Mouse (Mus musculus) hindlimb bud, embryonic 11.5 days (tissue): ENCODE results near the gene Lcp1.
A peak's percentile ranks its signal among the peaks of the same experiment; 100 is the strongest.

Experiments used
- DNase-seq: peaks from one replicate; pipeline ENCODE4 v3.0.0-alpha.2; 2012; ENCODE audit warnings: low read depth, low spot score; ENCODE audit errors: extremely low spot score

The Lcp1 gene

GRCm38 (mm10) chr14:75176425-75177045 is 45.6 kb downstream of the Lcp1 start:
- no peak for DNase-seq

DNA sequence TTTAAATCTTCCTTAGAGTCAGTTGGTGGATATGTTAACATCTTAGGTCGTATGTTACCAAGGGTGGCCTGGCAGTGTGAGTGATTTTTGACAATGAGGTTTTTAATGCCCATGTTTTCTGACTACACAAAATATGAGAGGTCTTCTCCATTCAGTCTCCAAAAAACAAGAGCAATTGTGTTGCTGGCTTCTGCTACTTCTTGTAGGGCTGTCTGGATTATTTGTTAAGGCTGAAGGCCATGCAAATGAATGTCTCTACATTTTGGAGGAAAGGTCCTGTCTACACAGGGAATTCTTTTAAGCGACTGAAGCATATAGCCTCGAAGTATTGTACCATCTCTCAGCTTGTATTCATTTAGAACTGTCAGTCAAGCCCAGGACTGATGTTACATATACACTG is 46.5 kb downstream of the Lcp1 start:
- no peak for DNase-seq

- DNase-seq, result no peak
These were observed 47.5 kb downstream of the Lcp1 start for GRCm38 (mm10) chr14:75178384-75178793.

DNA sequence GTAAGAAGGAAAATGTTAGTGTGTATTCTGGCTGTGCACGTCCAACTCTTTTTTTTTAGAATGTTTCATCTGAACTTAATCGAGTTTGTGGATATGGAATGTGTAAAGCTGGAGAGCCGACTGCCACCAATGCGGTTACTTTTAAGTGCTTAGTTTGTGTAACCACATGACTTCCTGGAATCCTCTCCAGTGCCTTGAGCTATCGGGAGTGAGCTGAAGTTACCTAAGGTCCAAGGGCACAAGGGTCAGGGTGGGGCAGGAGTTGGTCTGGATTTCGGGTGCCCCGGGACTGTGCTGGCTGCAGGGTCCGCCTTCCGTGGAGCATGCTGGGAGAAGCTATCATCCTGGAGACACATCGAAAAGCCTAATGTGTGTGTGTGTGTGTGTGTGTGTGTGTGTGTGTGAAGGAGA is 47.9 kb downstream of the Lcp1 start:
- DNase-seq, result no peak

DNA sequence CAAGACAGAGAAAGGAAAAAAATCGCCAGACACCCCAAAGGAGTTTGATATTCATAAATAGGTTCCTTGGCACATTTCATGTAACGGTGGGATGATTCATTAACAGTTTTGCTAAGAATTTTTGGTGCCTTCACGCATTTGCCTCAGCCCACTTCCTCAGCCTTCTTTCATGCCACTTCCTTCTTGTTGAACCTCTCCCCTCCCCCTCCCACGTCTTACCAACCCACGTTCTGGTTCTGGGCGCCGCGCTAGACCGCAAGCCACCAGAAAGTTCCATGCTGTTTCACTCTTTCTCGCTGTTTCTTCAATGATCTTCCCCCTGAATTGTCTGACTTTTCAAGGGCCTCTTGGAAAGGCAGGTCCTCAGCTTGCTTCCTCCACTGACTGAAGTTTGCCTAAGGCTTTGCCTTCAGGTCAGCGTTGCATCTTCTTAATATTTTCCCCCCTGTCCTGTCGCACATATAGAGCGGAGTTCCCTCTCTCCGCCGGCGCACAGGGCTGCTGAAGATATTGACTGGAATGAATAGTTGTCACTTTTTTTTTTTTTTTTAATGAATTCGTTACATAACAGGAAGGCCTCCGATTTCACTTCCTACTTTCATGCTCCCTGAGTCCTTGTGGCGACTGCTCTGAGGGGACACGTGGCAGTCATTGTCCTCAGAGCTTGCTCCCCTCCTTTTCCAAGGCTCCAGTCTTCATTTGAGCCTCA is 48.5 kb downstream of the Lcp1 start:
- DNase-seq, result no peak

- no peak for DNase-seq
These were observed 49.7 kb downstream of the Lcp1 start for GRCm38 (mm10) chr14:75180551-75180978.

DNA sequence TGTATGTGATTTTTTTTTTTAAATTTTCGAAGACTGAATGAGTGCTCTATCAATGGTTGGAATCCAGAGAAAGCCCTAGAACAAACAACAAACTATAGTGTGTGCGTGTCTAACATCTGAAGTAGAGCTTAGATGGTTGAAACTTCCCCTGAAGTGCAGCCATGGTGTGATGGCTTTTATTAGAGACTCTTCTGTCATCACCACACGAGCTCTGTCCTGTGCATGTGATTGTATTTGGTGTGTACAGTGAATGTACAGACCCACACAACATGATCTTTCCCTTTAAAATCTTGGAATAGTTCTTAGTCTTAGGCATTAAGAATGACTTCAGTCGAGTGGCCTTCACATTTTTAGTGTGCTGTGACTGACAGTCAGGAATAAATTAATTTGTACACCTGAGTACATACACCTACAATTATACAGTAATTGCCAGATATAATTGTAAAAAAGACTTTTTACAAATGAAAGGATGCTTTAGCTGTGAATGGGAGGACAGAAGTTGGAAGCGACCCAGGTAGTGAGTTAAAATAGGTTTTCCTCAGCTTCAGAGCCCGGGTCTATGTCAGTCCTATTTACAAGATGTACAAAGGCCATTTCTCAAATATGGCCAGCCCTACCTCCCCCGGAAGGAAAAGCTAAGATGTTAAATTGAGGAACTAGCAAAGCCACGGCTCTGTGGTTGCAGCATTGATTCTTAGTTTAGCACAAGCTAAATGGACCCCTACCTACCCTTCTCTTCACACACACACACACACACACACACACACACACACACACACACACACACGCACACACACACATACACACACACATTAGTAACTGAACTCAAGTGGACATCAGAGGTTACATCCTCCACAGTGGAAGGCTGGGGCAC is 50.4 kb downstream of the Lcp1 start:
- DNase-seq, result no peak

- no peak for DNase-seq
These were observed 51.5 kb downstream of the Lcp1 start for GRCm38 (mm10) chr14:75182378-75182777.

DNA sequence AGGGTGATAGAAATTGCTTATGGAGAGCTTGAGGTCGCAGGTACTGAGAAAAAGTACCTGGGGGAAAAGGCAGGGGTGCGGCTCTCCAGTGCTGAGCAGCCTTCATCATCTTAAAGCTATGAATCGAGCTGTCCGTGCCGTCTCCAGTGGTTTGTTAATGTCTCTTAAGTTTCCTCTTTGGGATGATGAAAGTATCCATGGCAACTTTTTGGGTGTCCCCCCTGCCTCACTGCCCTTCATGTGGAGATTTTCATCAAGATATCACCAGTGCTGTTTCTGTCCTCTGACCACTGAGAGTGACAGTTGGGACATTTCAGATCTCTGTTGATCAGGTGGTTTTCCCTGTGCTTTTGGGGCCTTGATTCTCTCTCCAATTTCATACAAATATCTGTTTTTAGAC is 51.9 kb downstream of the Lcp1 start:
- DNase-seq, result no peak

DNA sequence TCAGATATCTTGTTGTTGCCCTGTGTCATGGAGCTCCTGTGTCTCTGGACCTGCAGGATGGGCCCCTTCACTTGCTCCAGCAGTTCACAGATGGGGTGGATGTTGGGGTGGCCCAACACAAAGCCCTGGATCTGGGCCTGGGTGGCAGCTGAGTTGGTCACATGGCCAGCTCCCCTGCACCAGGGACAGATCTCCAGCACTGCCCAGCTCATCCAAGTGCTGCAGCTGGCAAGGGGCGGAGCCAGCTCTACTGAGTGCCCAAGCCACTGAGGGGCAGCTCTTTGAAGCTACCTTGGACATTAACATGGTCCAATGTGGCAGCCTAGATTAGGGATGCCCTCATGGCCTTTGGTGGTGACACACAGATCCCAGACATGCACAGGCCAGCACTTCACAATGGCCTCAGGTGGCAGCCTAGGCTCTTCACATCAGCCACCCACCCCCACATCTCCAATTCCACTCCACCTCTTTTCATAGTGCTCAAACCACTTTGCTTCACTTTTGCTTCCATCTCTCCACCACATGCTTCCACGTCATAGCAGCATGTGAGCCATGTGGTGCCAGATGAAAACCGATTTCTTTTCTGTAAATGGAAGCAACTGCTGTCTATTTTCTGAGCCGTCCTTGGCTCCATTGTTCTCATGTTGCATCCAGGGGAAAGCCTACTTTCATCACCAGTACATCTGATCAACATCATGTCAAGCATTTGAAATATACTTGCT is 53.3 kb downstream of the Lcp1 start:
- no peak for DNase-seq

DNA sequence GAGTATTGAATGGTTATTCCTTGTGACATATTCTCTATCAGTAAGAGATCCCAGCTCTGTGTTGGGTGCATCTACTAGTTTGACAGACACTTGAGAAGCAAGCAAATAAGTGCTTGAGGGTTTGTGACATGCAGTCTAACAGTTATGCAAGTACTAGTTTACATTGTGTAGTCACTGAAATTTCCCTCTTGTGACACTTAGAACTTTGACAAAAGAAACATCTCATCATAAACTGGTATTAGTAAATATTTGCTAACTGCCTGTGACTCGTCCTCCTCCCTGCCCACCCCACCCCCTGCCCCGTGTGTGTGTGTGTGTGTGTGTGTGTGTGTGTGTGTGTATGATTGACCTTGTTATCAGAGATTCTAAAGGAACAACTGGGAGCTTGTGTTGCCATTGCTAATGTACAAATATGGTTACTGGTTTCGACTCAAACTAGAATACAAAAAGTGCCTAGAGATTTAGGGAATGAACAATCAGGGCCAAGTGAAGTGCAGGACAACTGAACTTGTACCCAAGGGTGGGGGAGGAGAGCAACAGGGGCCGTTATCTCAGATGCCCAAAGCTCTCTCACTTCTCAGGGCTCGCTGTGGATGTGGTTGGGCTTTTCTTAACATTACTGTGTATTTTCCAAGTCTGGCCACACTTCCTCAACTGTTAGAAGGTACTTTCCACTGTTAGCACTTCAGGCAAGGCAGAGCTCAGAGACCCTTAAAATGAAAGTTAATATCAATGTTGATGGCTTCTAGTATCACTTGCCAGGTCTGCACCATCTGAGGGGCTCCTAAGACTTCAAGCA is 55.1 kb downstream of the Lcp1 start:
- no peak for DNase-seq

- DNase-seq, result no peak
These were observed 56.0 kb downstream of the Lcp1 start for GRCm38 (mm10) chr14:75186858-75187415.

DNA sequence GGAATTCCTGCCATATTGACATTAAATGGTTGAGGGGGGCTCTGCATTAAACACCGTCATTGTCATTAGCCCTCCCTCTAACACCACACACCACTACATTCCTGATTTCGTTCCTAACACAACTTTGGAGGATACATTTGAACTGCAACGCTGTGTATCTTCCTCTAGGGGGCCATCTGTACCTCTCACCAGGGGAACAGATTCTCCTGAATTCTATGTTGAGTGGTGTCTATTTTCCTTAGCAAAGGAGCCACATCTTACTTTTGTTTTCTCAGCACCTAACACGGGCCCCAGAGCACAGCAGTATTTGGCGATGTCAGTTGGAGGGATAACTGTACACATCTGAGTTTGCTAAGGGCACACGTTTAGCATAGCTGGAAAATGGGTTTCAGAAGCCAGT is 57.6 kb downstream of the Lcp1 start:
- DNase-seq, result no peak

DNA sequence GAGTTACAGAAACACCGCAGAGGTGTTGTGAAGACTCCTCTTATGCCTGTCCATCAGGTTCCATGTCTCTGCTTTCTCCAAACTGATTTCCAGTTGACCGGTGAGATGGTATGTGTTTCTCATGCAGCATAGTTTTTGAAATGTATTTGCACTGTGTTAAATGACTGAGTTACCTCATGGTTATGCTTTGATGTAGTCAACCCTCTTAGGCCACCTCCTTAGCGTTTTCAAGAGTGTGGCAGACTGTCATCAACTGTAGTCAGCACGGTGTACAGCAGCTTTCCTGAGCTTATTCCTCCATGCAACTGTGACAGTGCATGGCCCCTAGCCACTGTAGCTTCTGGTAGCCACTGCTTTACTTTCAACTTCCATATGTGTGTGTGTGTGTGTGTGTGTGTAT is 58.1 kb downstream of the Lcp1 start:
- no peak for DNase-seq

- no peak for DNase-seq
These were observed 59.8 kb downstream of the Lcp1 start for GRCm38 (mm10) chr14:75190683-75191082.

DNA sequence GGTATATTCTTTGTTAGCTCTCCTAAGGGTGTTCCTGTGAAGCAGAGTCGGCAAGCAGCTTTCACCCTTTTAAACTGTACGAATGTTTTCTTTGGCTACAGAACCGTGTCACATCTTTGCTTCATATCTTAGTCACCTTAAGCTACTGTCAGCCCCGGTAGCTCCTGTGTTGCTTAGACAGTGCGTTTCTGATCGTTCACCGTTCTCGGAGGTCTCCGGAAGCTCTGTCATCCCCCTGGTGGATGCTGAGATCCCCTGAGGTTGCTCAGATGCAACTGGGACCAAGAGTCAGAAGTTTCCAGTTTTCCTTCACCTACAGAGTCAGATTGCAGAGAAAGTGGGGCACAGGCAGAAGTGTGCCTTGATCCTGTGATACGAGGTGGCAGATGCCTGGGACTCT is 61.5 kb downstream of the Lcp1 start:
- no peak for DNase-seq

- no peak for DNase-seq
These were observed 62.0 kb downstream of the Lcp1 start for GRCm38 (mm10) chr14:75192858-75193257.

GRCm38 (mm10) chr14:75195530-75195929 is 64.6 kb downstream of the Lcp1 start:
- no peak for DNase-seq

DNA sequence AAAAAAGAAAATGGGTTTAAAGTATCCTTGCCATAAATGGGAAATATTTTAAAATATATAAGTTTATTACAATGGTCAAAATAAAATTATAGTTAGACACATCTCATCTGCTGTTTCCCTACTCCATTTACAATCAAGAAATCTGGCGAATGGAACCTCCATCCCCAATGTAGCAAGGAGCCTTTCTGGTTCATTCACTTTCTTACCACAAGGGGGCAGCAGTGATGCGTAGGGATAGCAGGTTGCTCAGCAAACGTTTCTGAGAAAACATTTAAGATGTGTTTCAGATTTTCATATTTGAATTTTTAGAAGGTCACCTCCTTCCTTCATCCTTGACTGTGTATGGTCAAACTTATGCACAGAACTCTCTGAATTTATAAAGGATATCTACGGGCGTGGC is 66.1 kb downstream of the Lcp1 start:
- peak; percentile 64 for DNase-seq

DNA sequence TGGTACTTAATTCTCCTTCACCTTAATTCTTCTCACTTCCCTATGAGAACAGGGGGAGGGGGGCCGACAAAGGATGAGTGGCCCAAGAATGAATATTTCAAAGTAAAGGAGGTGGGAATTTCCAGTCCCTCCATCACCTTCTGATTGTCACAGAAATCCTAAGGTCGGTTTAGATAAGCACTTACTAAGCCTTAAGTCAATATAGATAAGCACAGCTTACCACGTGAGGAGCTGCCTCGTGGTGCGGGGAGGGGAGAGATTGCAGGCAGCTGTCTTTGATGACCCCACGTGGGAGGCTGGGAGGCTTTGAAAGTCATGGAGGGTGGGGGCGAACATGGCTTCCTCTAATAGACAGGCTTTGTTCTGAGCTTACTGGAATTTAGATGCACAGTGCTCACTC is 66.8 kb downstream of the Lcp1 start:
- no peak for DNase-seq
